In genomic region chr5:4498425-4498824, GRCm38 (mm10) we compare ENCODE assay signal across 18 mouse cellular contexts.
DNase-seq lines count a peak whose midpoint lies in the region; ATAC-seq lines count a peak whose summit lies in the region.
"Had no signal": no experiment of that assay in that cellular context is flagged by ENCODE, and none has a peak within 500 bp of the region (broad histone marks: within the 10 kb centered on the region; RNA-seq: fewer than 3 reads in every experiment).

No protein-coding gene starts in this region.

- peaks cover 32% of the 10 kb centered on the region for H3K4me1 ChIP-seq in forebrain, embryonic 13.5 days
- peaks cover 25% of the 10 kb centered on the region for H3K4me1 ChIP-seq in forebrain, embryonic 15.5 days
- H3K4me1 ChIP-seq in heart, embryonic 15.5 days (replicated peaks) = peaks cover 34% of the 10 kb centered on the region
- H3K4me1 ChIP-seq: liver, embryonic 13.5 days had no signal

- H3K27ac ChIP-seq in forebrain, embryonic 13.5 days = no peak overlapping the region
- H3K27ac ChIP-seq in forebrain, embryonic 15.5 days (replicated peaks) = no peak overlapping the region
- no peak overlapping the region for H3K27ac ChIP-seq in heart, embryonic 15.5 days
- H3K27ac ChIP-seq: hindbrain, embryonic 13.5 days; limb, embryonic 12.5 days; liver, embryonic 13.5 days; macrophage; neural tube, embryonic 12.5 days had no signal

- no peaks in the 10 kb centered on the region for H3K9me3 ChIP-seq in forebrain, embryonic 13.5 days (replicated peaks)
- no peaks in the 10 kb centered on the region for H3K9me3 ChIP-seq in forebrain, embryonic 15.5 days
- no peaks in the 10 kb centered on the region for H3K9me3 ChIP-seq in heart, embryonic 15.5 days (replicated peaks)
- H3K9me3 ChIP-seq: hindbrain, embryonic 13.5 days; limb, embryonic 12.5 days; liver, embryonic 13.5 days; neural tube, embryonic 12.5 days had no signal

- no peak for DNase-seq in heart, adult 18-20 months
- DNase-seq in Muller cell, postnatal 12 days (ENCODE audit: inconsistent ontology term) = peak; percentile 32
- peak; percentile 48 for DNase-seq in R1 (ENCODE audit: low read depth, low spot score)
- no peak for DNase-seq in left cerebral cortex, postnatal 4 days
- DNase-seq: cerebellum, adult 9-10 months; liver, embryonic 13.5 days; thymus, postnatal 25 days had no signal

- intact Hi-C loops in left cerebral cortex, postnatal 4 days (cut with DNase I) = no loop called here

- H3K36me3 ChIP-seq in forebrain, embryonic 13.5 days (ENCODE audit: poor library complexity, severe bottlenecking) = no peaks in the 10 kb centered on the region
- H3K36me3 ChIP-seq in forebrain, embryonic 15.5 days = no peaks in the 10 kb centered on the region
- no peaks in the 10 kb centered on the region for H3K36me3 ChIP-seq in heart, embryonic 15.5 days
- H3K36me3 ChIP-seq: hindbrain, embryonic 13.5 days; limb, embryonic 12.5 days; liver, embryonic 13.5 days; neural tube, embryonic 12.5 days had no signal

- H3K4me3 ChIP-seq in forebrain, embryonic 13.5 days = no peak overlapping the region
- no peak overlapping the region for H3K4me3 ChIP-seq in forebrain, embryonic 15.5 days
- H3K4me3 ChIP-seq in heart, embryonic 15.5 days = no peak overlapping the region
- H3K4me3 ChIP-seq: hindbrain, embryonic 13.5 days; limb, embryonic 12.5 days; liver, embryonic 13.5 days; neural tube, embryonic 12.5 days had no signal

- 0 out of 2 replicates have a peak, but pooled peaks cover 3% of the 10 kb centered on the region for H3K27me3 ChIP-seq in forebrain, embryonic 13.5 days
- H3K27me3 ChIP-seq in forebrain, embryonic 15.5 days = no peaks in the 10 kb centered on the region
- H3K27me3 ChIP-seq in heart, embryonic 15.5 days = no peaks in the 10 kb centered on the region
- H3K27me3 ChIP-seq: limb, embryonic 12.5 days; liver, embryonic 13.5 days; neural tube, embryonic 12.5 days had no signal

- WGBS in forebrain, embryonic 13.5 days = 51% methylated on average over 3 of the region's 3 CpGs
- 44% methylated on average over 3 of the region's 3 CpGs for WGBS in forebrain, embryonic 15.5 days
- 66% methylated on average over 3 of the region's 3 CpGs for WGBS in heart, embryonic 15.5 days

- ATAC-seq in forebrain, embryonic 13.5 days = no peak
- no peak for ATAC-seq in forebrain, embryonic 15.5 days (replicated peaks)
- ATAC-seq in heart, embryonic 15.5 days (replicated peaks; ENCODE audit: insufficient number of reproducible peaks, insufficient read depth, low FRiP score, low read depth) = no peak
- ATAC-seq: activated CD4-positive, CD25-positive, alpha-beta regulatory T cell, adult 4 months; inflammation-experienced regulatory T-cells, adult 6 months had no signal

- H3K4me2 ChIP-seq in forebrain, embryonic 13.5 days = peak overlapping the region; percentile 17
- H3K4me2 ChIP-seq in forebrain, embryonic 15.5 days (replicated peaks) = no peak overlapping the region
- H3K4me2 ChIP-seq in heart, embryonic 15.5 days = 0 out of 2 replicates have a peak overlapping the region, but pooled peaks have one; percentile 31
- H3K4me2 ChIP-seq: hindbrain, embryonic 13.5 days; limb, embryonic 12.5 days; liver, embryonic 13.5 days; midbrain, embryonic 11.5 days; neural tube, embryonic 12.5 days had no signal

- no peak overlapping the region for H3K9ac ChIP-seq in forebrain, embryonic 13.5 days
- no peak overlapping the region for H3K9ac ChIP-seq in forebrain, embryonic 15.5 days (replicated peaks)
- no peak overlapping the region for H3K9ac ChIP-seq in heart, embryonic 15.5 days
- H3K9ac ChIP-seq: hindbrain, embryonic 13.5 days; limb, embryonic 12.5 days; liver, embryonic 13.5 days; lung, embryonic 14.5 days; neural tube, embryonic 12.5 days had no signal

Comparison
In these comparisons a context has a peak if more than half of its experiments do, and no peak if none do; other contexts are left out.
1. DNase-seq: peak in Muller cell, postnatal 12 days (single experiment) and R1 (single experiment); none in heart, adult 18-20 months (0 of 2) and left cerebral cortex, postnatal 4 days (single experiment).